Mouse (Mus musculus): ENCODE measurements around the gene Fam222b.
"Not testable (repeated sequence)": the region's sequence is repeated elsewhere in the genome, so short reads cannot be mapped to it uniquely, and the experiment has no call there.

The Fam222b gene

GRCm38 (mm10) chr11:78180081-78180761, 85.8 kb downstream of the Fam222b start:
- DNase-seq (ENCODE audit: low spot score): no peak

GRCm38 (mm10) chr11:78181830-78182357, 87.4 kb downstream of the Fam222b start:
- no peak for DNase-seq (ENCODE audit: low spot score)

- no peak for DNase-seq (ENCODE audit: low spot score)
Observed at GRCm38 (mm10) chr11:78182450-78182849, 88.0 kb downstream of the Fam222b start.

GRCm38 (mm10) chr11:78182961-78183844, 88.7 kb downstream of the Fam222b start, which contains the start of gene Rpl23a:
Rpl23a (minus strand) TSS chr11:78183584.
- peak; percentile 93 for DNase-seq (ENCODE audit: low spot score)

GRCm38 (mm10) chr11:78183884-78184514, 89.5 kb downstream of the Fam222b start:
- DNase-seq (ENCODE audit: low spot score): no peak

- DNase-seq (ENCODE audit: low spot score): not testable (repeated sequence)
Observed at GRCm38 (mm10) chr11:78184702-78185101, 90.2 kb downstream of the Fam222b start.

GRCm38 (mm10) chr11:78188331-78189233, 94.1 kb downstream of the Fam222b start, which contains the start of gene Rab34:
Rab34 (plus strand) TSS chr11:78188430.
- DNase-seq (ENCODE audit: low spot score): peak; percentile 88

GRCm38 (mm10) chr11:78189234-78190040, 95.0 kb downstream of the Fam222b start:
- peak; percentile 83 for DNase-seq (ENCODE audit: low spot score)

GRCm38 (mm10) chr11:78190041-78190440, 95.6 kb downstream of the Fam222b start:
- no peak for DNase-seq (ENCODE audit: low spot score)

GRCm38 (mm10) chr11:78193113-78193512, 98.7 kb downstream of the Fam222b start, which contains the start of gene Proca1:
Proca1 (plus strand) TSS chr11:78193392.
- no peak for DNase-seq (ENCODE audit: low spot score)

GRCm38 (mm10) chr11:78194411-78195100, 100.1 kb downstream of the Fam222b start:
- peak; percentile 89 for DNase-seq (ENCODE audit: low spot score)

- no peak for DNase-seq (ENCODE audit: low spot score)
Observed at GRCm38 (mm10) chr11:78195101-78195863, 100.8 kb downstream of the Fam222b start.

- no peak for DNase-seq (ENCODE audit: low spot score)
Observed at GRCm38 (mm10) chr11:78202372-78202771, 107.9 kb downstream of the Fam222b start.

GRCm38 (mm10) chr11:78204287-78204686, 109.8 kb downstream of the Fam222b start:
- DNase-seq (ENCODE audit: low spot score): no peak

- no peak for DNase-seq (ENCODE audit: low spot score)
Observed at GRCm38 (mm10) chr11:78205361-78206206, 111.1 kb downstream of the Fam222b start.

Measured in yolk sac, embryonic 10.5 days (tissue).